Mouse (Mus musculus): ENCODE measurements around the gene Exosc6. TPM values are rescaled to one million over a fixed set of nuclear protein-coding genes. Genes with fewer than 3 reads are reported as not detected.

Exosc6 gene
- polyA plus RNA-seq, 1 experiment, result not detected

GRCm38 (mm10) chr8:111055031-111055634 is 1.0 kb upstream of the Exosc6 start:
- no peak overlapping the region for H3K4me3 ChIP-seq (replicated peaks; ENCODE audit: control insufficient read depth, low read depth, low read length)
- no peak for TF ChIP-seq POLR2A (IDR thresholded peaks at IDR 0.05; ENCODE audit: borderline replicate concordance, control insufficient read depth, low read depth, low read length)
- TF ChIP-seq CTCF (IDR thresholded peaks at IDR 0.05; ENCODE audit: control insufficient read depth, insufficient read depth, low read length), result no peak
- 92% methylated on average over 17 of the region's 17 CpGs for WGBS
- no peaks in the 10 kb centered on the region; the same call in 1 of the 2 replicates for H3K4me1 ChIP-seq (ENCODE audit: control insufficient read depth, insufficient read depth, low read length)
- H3K27ac ChIP-seq (ENCODE audit: control insufficient read depth, insufficient read depth, low read depth, low read length, poor library complexity), result no peak overlapping the region

- H3K27ac ChIP-seq (ENCODE audit: control insufficient read depth, insufficient read depth, low read depth, low read length, poor library complexity), result no peak overlapping the region
- WGBS, result 79% methylated on average over 2 of the region's 2 CpGs
- H3K4me1 ChIP-seq (ENCODE audit: control insufficient read depth, insufficient read depth, low read length), result no peaks in the 10 kb centered on the region; the same call in 1 of the 2 replicates
- H3K4me3 ChIP-seq (replicated peaks; ENCODE audit: control insufficient read depth, low read depth, low read length), result no peak overlapping the region
- no peak for TF ChIP-seq POLR2A (IDR thresholded peaks at IDR 0.05; ENCODE audit: borderline replicate concordance, control insufficient read depth, low read depth, low read length)
- no peak for TF ChIP-seq CTCF (IDR thresholded peaks at IDR 0.05; ENCODE audit: control insufficient read depth, insufficient read depth, low read length)
Measured at GRCm38 (mm10) chr8:111055661-111056060, 478 bp upstream of the Exosc6 start.

GRCm38 (mm10) chr8:111056691-111057293 is 653 bp downstream of the Exosc6 start:
- Histone ChIP-seq H3K27ac (ENCODE audit: control insufficient read depth, insufficient read depth, low read depth, low read length, poor library complexity) (peak overlapping the region; percentile 94), H3K4me3 (replicated peaks; ENCODE audit: control insufficient read depth, low read depth, low read length) (peak overlapping the region; percentile 93), H3K4me1 (ENCODE audit: control insufficient read depth, insufficient read depth, low read length) (no peaks in the 10 kb centered on the region; the same call in 1 of the 2 replicates)
- TF ChIP-seq CTCF (IDR thresholded peaks at IDR 0.05; ENCODE audit: control insufficient read depth, insufficient read depth, low read length) (no peak), POLR2A (IDR thresholded peaks at IDR 0.05; ENCODE audit: borderline replicate concordance, control insufficient read depth, low read depth, low read length) (no peak)
- 2% methylated on average over 63 of the region's 63 CpGs for WGBS

GRCm38 (mm10) chr8:111058946-111059572 is 2.9 kb downstream of the Exosc6 start:
- TF ChIP-seq CTCF (IDR thresholded peaks at IDR 0.05; ENCODE audit: control insufficient read depth, insufficient read depth, low read length) (no peak), POLR2A (IDR thresholded peaks at IDR 0.05; ENCODE audit: borderline replicate concordance, control insufficient read depth, low read depth, low read length) (no peak)
- 57% methylated on average over 2 of the region's 2 CpGs for WGBS
- H3K4me3 ChIP-seq (replicated peaks; ENCODE audit: control insufficient read depth, low read depth, low read length), result no peak overlapping the region
- H3K27ac ChIP-seq (ENCODE audit: control insufficient read depth, insufficient read depth, low read depth, low read length, poor library complexity), result no peak overlapping the region
- H3K4me1 ChIP-seq (ENCODE audit: control insufficient read depth, insufficient read depth, low read length), result no peaks in the 10 kb centered on the region; the same call in 1 of the 2 replicates

- TF ChIP-seq POLR2A (IDR thresholded peaks at IDR 0.05; ENCODE audit: borderline replicate concordance, control insufficient read depth, low read depth, low read length) (no peak), CTCF (IDR thresholded peaks at IDR 0.05; ENCODE audit: control insufficient read depth, insufficient read depth, low read length) (no peak)
- Histone ChIP-seq H3K4me1 (ENCODE audit: control insufficient read depth, insufficient read depth, low read length) (no peaks in the 10 kb centered on the region; the same call in 1 of the 2 replicates), H3K27ac (ENCODE audit: control insufficient read depth, insufficient read depth, low read depth, low read length, poor library complexity) (no peak overlapping the region), H3K4me3 (replicated peaks; ENCODE audit: control insufficient read depth, low read depth, low read length) (peak overlapping the region; percentile 91)
- WGBS, result 3% methylated on average over 14 of the region's 14 CpGs
Measured at GRCm38 (mm10) chr8:111061688-111062071, 5.5 kb downstream of the Exosc6 start.

GRCm38 (mm10) chr8:111062072-111062757 is 6.1 kb downstream of the Exosc6 start:
- 1% methylated on average over 27 of the region's 27 CpGs for WGBS
- no peaks in the 10 kb centered on the region; the same call in 1 of the 2 replicates for H3K4me1 ChIP-seq (ENCODE audit: control insufficient read depth, insufficient read depth, low read length)

GRCm38 (mm10) chr8:111062893-111063292 is 6.8 kb downstream of the Exosc6 start:
- 64% methylated on average over 2 of the region's 2 CpGs for WGBS
- H3K4me3 ChIP-seq (replicated peaks; ENCODE audit: control insufficient read depth, low read depth, low read length), result no peak overlapping the region
- TF ChIP-seq CTCF (IDR thresholded peaks at IDR 0.05; ENCODE audit: control insufficient read depth, insufficient read depth, low read length) (no peak), POLR2A (IDR thresholded peaks at IDR 0.05; ENCODE audit: borderline replicate concordance, control insufficient read depth, low read depth, low read length) (no peak)
- H3K27ac ChIP-seq (ENCODE audit: control insufficient read depth, insufficient read depth, low read depth, low read length, poor library complexity), result no peak overlapping the region
- H3K4me1 ChIP-seq (ENCODE audit: control insufficient read depth, insufficient read depth, low read length), result no peaks in the 10 kb centered on the region; the same call in 1 of the 2 replicates

More at GRCm38 (mm10) chr8:111062072-111062757, 6.1 kb downstream of the Exosc6 start:
- H3K27ac ChIP-seq (ENCODE audit: control insufficient read depth, insufficient read depth, low read depth, low read length, poor library complexity), result peak overlapping the region; percentile 6; the same call in 1 of the 2 replicates
- TF ChIP-seq POLR2A (IDR thresholded peaks at IDR 0.05; ENCODE audit: borderline replicate concordance, control insufficient read depth, low read depth, low read length) (no peak), CTCF (IDR thresholded peaks at IDR 0.05; ENCODE audit: control insufficient read depth, insufficient read depth, low read length) (no peak)
- H3K4me3 ChIP-seq (replicated peaks; ENCODE audit: control insufficient read depth, low read depth, low read length), result peak overlapping the region; percentile 91

- TF ChIP-seq POLR2A (IDR thresholded peaks at IDR 0.05; ENCODE audit: borderline replicate concordance, control insufficient read depth, low read depth, low read length) (no peak), CTCF (IDR thresholded peaks at IDR 0.05; ENCODE audit: control insufficient read depth, insufficient read depth, low read length) (no peak)
- no peak overlapping the region for H3K4me3 ChIP-seq (replicated peaks; ENCODE audit: control insufficient read depth, low read depth, low read length)
- 63% methylated on average over 4 of the region's 4 CpGs for whole genome bisulfite sequencing
- no peak overlapping the region for H3K27ac ChIP-seq (ENCODE audit: control insufficient read depth, insufficient read depth, low read depth, low read length, poor library complexity)
- no peaks in the 10 kb centered on the region; the same call in 1 of the 2 replicates for H3K4me1 ChIP-seq (ENCODE audit: control insufficient read depth, insufficient read depth, low read length)
Measured at GRCm38 (mm10) chr8:111066308-111066707, 10.2 kb downstream of the Exosc6 start.

All from bone marrow, adult 2 months (tissue).